Mouse (Mus musculus) bone marrow, adult 2 months (tissue): Measurements from ENCODE around the gene Kntc1. TPM values are rescaled to one million over a fixed set of nuclear protein-coding genes. Genes with fewer than 3 reads are reported as not detected.
"Not testable (repeated sequence)": the region's sequence is repeated elsewhere in the genome, so short reads cannot be mapped to it uniquely, and the experiment has no call there.

Experiments
- H3K27ac ChIP-seq: fragments of 200-500 bp; 2 replicates; pipeline ENCODE4 v1.5.1; 2012; ENCODE audit warnings: low read depth, mild to moderate bottlenecking, control low read depth, inconsistent platforms, low read length; ENCODE audit not compliant: control insufficient read depth, poor library complexity, insufficient read depth
- H3K4me1 ChIP-seq: fragments of 200-500 bp; 2 replicates; pipeline ENCODE4 v1.6.1; 2011; ENCODE audit warnings: low read length; ENCODE audit not compliant: control insufficient read depth, insufficient read depth
- H3K4me3 ChIP-seq: fragments of 200-500 bp; replicated peaks from 2 replicates; pipeline ENCODE3; 2011; ENCODE audit warnings: mild to moderate bottlenecking, low read depth, low read length, control low read depth; ENCODE audit not compliant: control insufficient read depth
- CTCF ChIP-seq: fragments of 200-500 bp; IDR thresholded peaks from 2 replicates; pipeline ENCODE4 v1.5.1; 2011; ENCODE audit warnings: low read length, control low read depth; ENCODE audit not compliant: control insufficient read depth, insufficient read depth
- POLR2A ChIP-seq: fragments of 200-500 bp; IDR thresholded peaks from 2 replicates; pipeline ENCODE4 v1.6.1; 2011; ENCODE audit warnings: low read depth, mild to moderate bottlenecking, control low read depth, low read length, borderline replicate concordance; ENCODE audit not compliant: control insufficient read depth
- WGBS: fragments of 180-500 bp; shearing (Covaris S2); methylation state at CpG from one replicate; pipeline ENCODE4 v1.1.7; 2018; 5-methylcytosine and 5-hydroxymethylcytosine counted together
- polyA plus RNA-seq: library from polyadenylated mRNA; stranded (reverse); fragments of >200 nt; gene quantifications from 2 replicates; pipeline ENCODE4 v1.2.4, GENCODE M21; 2011; ENCODE audit warnings: low replicate concordance; ENCODE audit not compliant: missing spikeins, insufficient read depth, insufficient read length

Kntc1 gene
- polyA plus RNA-seq, 1 experiment: 35.7 TPM

GRCm38 (mm10) chr5:123730981-123731380 lies 18.5 kb upstream of the Kntc1 start:
- Histone ChIP-seq H3K4me3 (no peak overlapping the region), H3K4me1 (no peaks in the 10 kb centered on the region), H3K27ac (no peak overlapping the region)
- WGBS: 92% methylated on average over 2 of the region's 2 CpGs
- TF ChIP-seq POLR2A (no peak), CTCF (no peak)

GRCm38 (mm10) chr5:123744358-123744757 lies 5.2 kb upstream of the Kntc1 start:
- no peak overlapping the region for H3K4me3 ChIP-seq
- H3K27ac ChIP-seq: no peak overlapping the region
- 85% methylated on average over 2 of the region's 2 CpGs for WGBS

GRCm38 (mm10) chr5:123746253-123746652 lies 3.3 kb upstream of the Kntc1 start:
- TF ChIP-seq POLR2A: no peak
- no peak for TF ChIP-seq CTCF
- H3K27ac ChIP-seq: no peak overlapping the region
- H3K4me3 ChIP-seq: no peak overlapping the region
- H3K4me1 ChIP-seq: no peaks in the 10 kb centered on the region

More at GRCm38 (mm10) chr5:123744358-123744757, 5.2 kb upstream of the Kntc1 start:
- H3K4me1 ChIP-seq: no peaks in the 10 kb centered on the region
- TF ChIP-seq CTCF: no peak
- no peak for TF ChIP-seq POLR2A

- no peaks in the 10 kb centered on the region for H3K4me1 ChIP-seq
- 15% methylated on average over 7 of the region's 7 CpGs for WGBS
- TF ChIP-seq POLR2A (no peak), CTCF (no peak)
- peak overlapping the region; percentile 14 for H3K4me3 ChIP-seq
- no peak overlapping the region for H3K27ac ChIP-seq
Observed at GRCm38 (mm10) chr5:123747604-123748003, 1.9 kb upstream of the Kntc1 start.

GRCm38 (mm10) chr5:123748339-123749064 lies 1.0 kb upstream of the Kntc1 start:
- TF ChIP-seq CTCF (no peak), POLR2A (no peak)
- under 1% methylated on average over 18 of the region's 18 CpGs for WGBS
- Histone ChIP-seq H3K4me1 (no peaks in the 10 kb centered on the region), H3K4me3 (peak overlapping the region; percentile 79), H3K27ac (peak overlapping the region; percentile 98)

- WGBS: 87% methylated on average over 11 of the region's 11 CpGs
- no peak overlapping the region for H3K27ac ChIP-seq
- TF ChIP-seq POLR2A (no peak), CTCF (no peak)
- H3K4me3 ChIP-seq: no peak overlapping the region
- no peaks in the 10 kb centered on the region for H3K4me1 ChIP-seq
Observed at GRCm38 (mm10) chr5:123765506-123765905, 16.0 kb downstream of the Kntc1 start.

- not testable (repeated sequence) for H3K27ac ChIP-seq, H3K4me3 ChIP-seq, H3K4me1 ChIP-seq
- WGBS: 95% methylated on average over 11 of the region's 11 CpGs
Observed at GRCm38 (mm10) chr5:123766455-123766854, 16.9 kb downstream of the Kntc1 start.

GRCm38 (mm10) chr5:123773441-123773840 lies 23.9 kb downstream of the Kntc1 start:
- no peak for TF ChIP-seq POLR2A
- TF ChIP-seq CTCF: no peak
- no peak overlapping the region for H3K4me3 ChIP-seq
- no peak overlapping the region for H3K27ac ChIP-seq
- 71% methylated on average over 9 of the region's 9 CpGs for WGBS
- no peaks in the 10 kb centered on the region for H3K4me1 ChIP-seq

GRCm38 (mm10) chr5:123780716-123781115 lies 31.2 kb downstream of the Kntc1 start:
- H3K4me1 ChIP-seq: no peaks in the 10 kb centered on the region
- H3K27ac ChIP-seq: no peak overlapping the region
- H3K4me3 ChIP-seq: no peak overlapping the region
- TF ChIP-seq POLR2A: no peak
- no peak for TF ChIP-seq CTCF
- 95% methylated on average over 8 of the region's 8 CpGs for WGBS
